Mouse (Mus musculus): ENCODE measurements around the gene Rnf214. TPM values are rescaled to one million over a fixed set of nuclear protein-coding genes. Genes with fewer than 3 reads are reported as not detected.
A peak's percentile ranks its signal among the peaks of the same experiment; 100 is the strongest.

The Rnf214 gene
- total RNA-seq, 2 experiments from 2014 or later = 28.2 to 29.5 TPM

- DNase-seq (ENCODE audit: low spot score) = peak; percentile 70
Observed at GRCm38 (mm10) chr9:45936883-45937282, 30.2 kb upstream of the Rnf214 start.

GRCm38 (mm10) chr9:45935628-45936210 lies 29.0 kb upstream of the Rnf214 start, which contains the start of gene Tagln:
Gene Tagln, minus strand, starts transcription at chr9:45936058.
- DNase-seq (ENCODE audit: low spot score) = no peak

GRCm38 (mm10) chr9:45932571-45933415 lies 26.1 kb upstream of the Rnf214 start:
- no peak for DNase-seq (ENCODE audit: low spot score)

- no peak for DNase-seq (ENCODE audit: low spot score)
Observed at GRCm38 (mm10) chr9:45931958-45932357, 25.2 kb upstream of the Rnf214 start.

GRCm38 (mm10) chr9:45929285-45929684 lies 22.6 kb upstream of the Rnf214 start:
- DNase-seq (ENCODE audit: low spot score) = no peak

GRCm38 (mm10) chr9:45919895-45920294 lies 13.2 kb upstream of the Rnf214 start:
- DNase-seq (ENCODE audit: low spot score) = no peak

GRCm38 (mm10) chr9:45917041-45917934 lies 10.6 kb upstream of the Rnf214 start:
- DNase-seq (ENCODE audit: low spot score) = peak; percentile 64

GRCm38 (mm10) chr9:45915659-45916058 lies 8.9 kb upstream of the Rnf214 start:
- DNase-seq (ENCODE audit: low spot score) = no peak

GRCm38 (mm10) chr9:45911673-45912072 lies 5.0 kb upstream of the Rnf214 start:
- DNase-seq (ENCODE audit: low spot score) = peak; percentile 51

GRCm38 (mm10) chr9:45910995-45911394 lies 4.3 kb upstream of the Rnf214 start:
- no peak for DNase-seq (ENCODE audit: low spot score)

- DNase-seq (ENCODE audit: low spot score) = no peak
Observed at GRCm38 (mm10) chr9:45907078-45907428, 342 bp upstream of the Rnf214 start.

- no peak for DNase-seq (ENCODE audit: low spot score)
Observed at GRCm38 (mm10) chr9:45905811-45906237, 887 bp downstream of the Rnf214 start.

GRCm38 (mm10) chr9:45905196-45905595 lies 1.5 kb downstream of the Rnf214 start:
- no peak for DNase-seq (ENCODE audit: low spot score)

GRCm38 (mm10) chr9:45893681-45894080 lies 13.0 kb downstream of the Rnf214 start:
- DNase-seq (ENCODE audit: low spot score) = no peak

GRCm38 (mm10) chr9:45877928-45878327 lies 28.8 kb downstream of the Rnf214 start:
- DNase-seq (ENCODE audit: low spot score) = peak; percentile 64

GRCm38 (mm10) chr9:45870265-45870664 lies 36.4 kb downstream of the Rnf214 start:
- DNase-seq (ENCODE audit: low spot score) = no peak

GRCm38 (mm10) chr9:45869181-45869580 lies 37.5 kb downstream of the Rnf214 start:
- DNase-seq (ENCODE audit: low spot score) = no peak

GRCm38 (mm10) chr9:45861813-45862212 lies 44.9 kb downstream of the Rnf214 start:
- peak; percentile 12 for DNase-seq (ENCODE audit: low spot score)

- DNase-seq (ENCODE audit: low spot score) = no peak
Observed at GRCm38 (mm10) chr9:45859364-45859763, 47.3 kb downstream of the Rnf214 start.

- DNase-seq (ENCODE audit: low spot score) = no peak
Observed at GRCm38 (mm10) chr9:45854136-45854535, 52.6 kb downstream of the Rnf214 start.

GRCm38 (mm10) chr9:45853695-45854094 lies 53.0 kb downstream of the Rnf214 start:
- no peak for DNase-seq (ENCODE audit: low spot score)

- DNase-seq (ENCODE audit: low spot score) = no peak
Observed at GRCm38 (mm10) chr9:45851776-45852175, 54.9 kb downstream of the Rnf214 start.
